Mouse (Mus musculus) forebrain, embryonic 13.5 days (tissue): ENCODE measurements at regions not wholly inside any gene's neighbourhood (a gene's known extent, or its start where the extent isn't known, plus 50 kb on each side); places are given as distances from the start of the nearest gene placed in this dataset.

Experiments used
- ATAC-seq: fragments of 200-750 bp; cut with Nextera tagmentation; 2 replicates; pipeline ENCODE4 v1.8.0; 2017
- H3K27ac ChIP-seq: fragments of 300-500 bp; sonication (generic); 2 replicates; pipeline ENCODE4 v1.5.1; 2015; ENCODE audit warnings: inconsistent platforms, mild to moderate bottlenecking, moderate library complexity
- H3K27me3 ChIP-seq: fragments of 300-500 bp; sonication (generic); 2 replicates; pipeline ENCODE4 v1.6.1; 2015; ENCODE audit warnings: mild to moderate bottlenecking, inconsistent platforms
- H3K36me3 ChIP-seq: fragments of 300-500 bp; sonication (generic); 2 replicates; pipeline ENCODE4 v1.6.1; 2015; ENCODE audit warnings: mild to moderate bottlenecking, inconsistent platforms; ENCODE audit not compliant: poor library complexity, severe bottlenecking
- H3K4me1 ChIP-seq: fragments of 300-500 bp; sonication (generic); 2 replicates; pipeline ENCODE4 v1.6.1; 2015; ENCODE audit warnings: inconsistent platforms
- H3K4me2 ChIP-seq: fragments of 300-500 bp; sonication (generic); 2 replicates; pipeline ENCODE4 v1.6.1; 2015; ENCODE audit warnings: inconsistent platforms, mild to moderate bottlenecking, moderate library complexity
- H3K4me3 ChIP-seq: fragments of 300-500 bp; sonication (generic); 2 replicates; pipeline ENCODE4 v1.5.1; 2015; ENCODE audit warnings: mild to moderate bottlenecking, inconsistent platforms
- H3K9ac ChIP-seq: fragments of 300-500 bp; sonication (generic); 2 replicates; pipeline ENCODE4 v1.6.1; 2015; ENCODE audit warnings: mild to moderate bottlenecking, inconsistent platforms
- H3K9me3 ChIP-seq: fragments of 300-500 bp; sonication (generic); replicated peaks from 2 replicates; pipeline ENCODE4 v1.6.1; 2016; ENCODE audit warnings: inconsistent platforms
- WGBS: fragments of 180-500 bp; shearing (Covaris S2); methylation state at CpG from one replicate; pipeline ENCODE4 v1.1.7; 2015; 5-methylcytosine and 5-hydroxymethylcytosine counted together

GRCm38 (mm10) chr4:98188944-98189343, 194.2 kb downstream of the Tm2d1 start:
- Histone ChIP-seq H3K27ac (no peak overlapping the region), H3K4me1 (no peaks in the 10 kb centered on the region), H3K27me3 (no peaks in the 10 kb centered on the region), H3K4me3 (no peak overlapping the region), H3K36me3 (no peaks in the 10 kb centered on the region), H3K4me2 (no peak overlapping the region), H3K9me3 (no peaks in the 10 kb centered on the region), H3K9ac (no peak overlapping the region)
- no peak for ATAC-seq
- 86% methylated on average over 7 of the region's 7 CpGs for WGBS

DNA sequence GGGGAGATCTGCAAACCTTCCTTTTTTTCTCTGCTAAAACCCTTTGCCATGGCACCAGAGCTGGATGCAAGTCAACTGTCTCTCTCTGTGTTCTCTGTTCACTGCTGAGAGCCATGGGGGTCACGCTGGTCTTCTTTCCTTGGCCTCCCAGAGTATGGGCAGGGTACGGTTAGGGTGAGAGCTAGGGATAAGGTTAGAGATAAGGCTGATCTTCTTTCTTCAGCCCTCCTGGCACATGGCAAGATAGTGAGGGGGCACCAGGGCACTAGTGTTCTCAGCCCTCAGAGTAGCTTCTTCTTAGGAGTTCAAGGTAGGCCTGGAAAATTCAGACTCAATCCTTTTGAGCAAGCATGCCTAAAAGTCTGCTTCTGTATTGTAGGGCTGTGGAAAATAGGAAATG, 196.1 kb downstream of the Tm2d1 start:
- H3K4me3 ChIP-seq = no peak overlapping the region
- H3K27me3 ChIP-seq = no peaks in the 10 kb centered on the region
- H3K9me3 ChIP-seq = no peaks in the 10 kb centered on the region
- 90% methylated on average over 2 of the region's 2 CpGs for WGBS
- H3K4me1 ChIP-seq = 0 out of 2 replicates have a peak, but pooled peaks cover 2% of the 10 kb centered on the region
- no peak overlapping the region for H3K9ac ChIP-seq
- H3K36me3 ChIP-seq = no peaks in the 10 kb centered on the region
- ATAC-seq = no peak
- no peak overlapping the region for H3K27ac ChIP-seq
- H3K4me2 ChIP-seq = no peak overlapping the region

- H3K27ac ChIP-seq = no peak overlapping the region
- H3K4me2 ChIP-seq = no peak overlapping the region
- H3K9me3 ChIP-seq = no peaks in the 10 kb centered on the region
- no peak overlapping the region for H3K9ac ChIP-seq
- no peaks in the 10 kb centered on the region for H3K36me3 ChIP-seq
- WGBS = 47% methylated on average over 4 of the region's 4 CpGs
- H3K4me1 ChIP-seq = 0 out of 2 replicates have a peak, but pooled peaks cover 3% of the 10 kb centered on the region
- no peak overlapping the region for H3K4me3 ChIP-seq
- no peaks in the 10 kb centered on the region for H3K27me3 ChIP-seq
- no peak for ATAC-seq
Measured at GRCm38 (mm10) chr4:98182053-98182355, 201.1 kb downstream of the Tm2d1 start.

GRCm38 (mm10) chr4:98181185-98182052, 201.7 kb downstream of the Tm2d1 start:
- Histone ChIP-seq H3K4me3 (no peak overlapping the region), H3K4me1 (0 out of 2 replicates have a peak, but pooled peaks cover 3% of the 10 kb centered on the region), H3K27me3 (no peaks in the 10 kb centered on the region), H3K9ac (no peak overlapping the region), H3K27ac (no peak overlapping the region), H3K9me3 (no peaks in the 10 kb centered on the region), H3K36me3 (no peaks in the 10 kb centered on the region), H3K4me2 (no peak overlapping the region)
- WGBS = 84% methylated on average over 12 of the region's 12 CpGs
- no peak for ATAC-seq

DNA sequence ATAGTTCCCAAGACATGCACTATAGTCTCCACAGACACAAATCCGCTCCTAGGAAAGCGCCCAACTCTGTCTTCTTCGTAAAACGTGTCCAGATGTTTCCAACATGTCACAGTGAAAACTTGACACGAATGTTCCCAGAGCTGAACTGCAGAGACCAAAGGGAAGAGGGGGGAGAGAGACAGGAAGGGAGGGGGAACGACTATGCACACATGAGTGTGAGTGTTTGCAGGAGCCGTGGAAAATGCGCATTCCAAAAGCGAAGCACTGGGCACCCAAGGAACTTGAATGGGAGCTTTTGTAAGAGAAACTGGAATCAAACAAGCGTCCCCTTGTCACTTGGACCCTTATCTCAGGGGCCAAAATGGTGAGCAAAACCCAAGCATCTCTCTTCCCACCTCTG, 202.8 kb downstream of the Tm2d1 start:
- Histone ChIP-seq H3K4me1 (0 out of 2 replicates have a peak, but pooled peaks cover 3% of the 10 kb centered on the region), H3K9ac (no peak overlapping the region), H3K36me3 (no peaks in the 10 kb centered on the region), H3K4me2 (no peak overlapping the region), H3K9me3 (no peaks in the 10 kb centered on the region), H3K27ac (no peak overlapping the region), H3K4me3 (no peak overlapping the region), H3K27me3 (no peaks in the 10 kb centered on the region)
- no peak for ATAC-seq
- 67% methylated on average over 10 of the region's 10 CpGs for WGBS
